Mouse (Mus musculus): Measurements from ENCODE around the gene Gm4201. TPM values are rescaled to one million over a fixed set of nuclear protein-coding genes. Genes with fewer than 3 reads are reported as not detected.
"Not testable (repeated sequence)": the region's sequence is repeated elsewhere in the genome, so short reads cannot be mapped to it uniquely, and the experiment has no call there.

The Gm4201 gene
- not detected in 2 replicates for polyA plus RNA-seq (2014; fragmentation: Nextera tagmentation; extraction: Ambion mirVana)

- H3K4me2 ChIP-seq (ENCODE audit: low read depth); H3K9ac ChIP-seq (ENCODE audit: low read length); H3K36me3 ChIP-seq (ENCODE audit: control insufficient read depth, insufficient read depth, low read length); H3K9me3 ChIP-seq (ENCODE audit: control insufficient read depth, low read length); H3K4me3 ChIP-seq (ENCODE audit: low read depth, low read length); ATAC-seq (ENCODE audit: insufficient read depth, low FRiP score, low TSS enrichment); H3K27me3 ChIP-seq (ENCODE audit: control insufficient read depth, insufficient read depth, low read length); H3K4me1 ChIP-seq (ENCODE audit: control insufficient read depth, insufficient read depth, low read length); H3K27ac ChIP-seq (ENCODE audit: low read depth, low read length); DNase-seq (ENCODE audit: low spot score): not testable (repeated sequence)
- no CpG with 5 or more reads among the region's 3 CpGs for WGBS
These were observed at the start of gene Gm4201 for GRCm38 (mm10) chr7:22565243-22565642. Gene Gm4201, minus strand, starts transcription at chr7:22565343.

GRCm38 (mm10) chr7:22588027-22588426 is 22.9 kb upstream of the Gm4201 start, which contains the start of gene Gm4565:
Gene Gm4565, minus strand, starts transcription at chr7:22588127.
- not testable (repeated sequence) for H3K4me1 ChIP-seq (ENCODE audit: control insufficient read depth, insufficient read depth, low read length); H3K4me3 ChIP-seq (ENCODE audit: low read depth, low read length); H3K4me2 ChIP-seq (ENCODE audit: low read depth); H3K36me3 ChIP-seq (ENCODE audit: control insufficient read depth, insufficient read depth, low read length); H3K9ac ChIP-seq (ENCODE audit: low read length); DNase-seq (ENCODE audit: low spot score); H3K27ac ChIP-seq (ENCODE audit: low read depth, low read length); ATAC-seq (ENCODE audit: insufficient read depth, low FRiP score, low TSS enrichment); H3K9me3 ChIP-seq (ENCODE audit: control insufficient read depth, low read length); H3K27me3 ChIP-seq (ENCODE audit: control insufficient read depth, insufficient read depth, low read length)
- 72% methylated on average over 2 of the region's 4 CpGs for WGBS

GRCm38 (mm10) chr7:22534787-22535186 is 30.4 kb downstream of the Gm4201 start, which contains the start of gene Gm8677:
Gene Gm8677, minus strand, starts transcription at chr7:22534887.
- ATAC-seq (ENCODE audit: insufficient read depth, low FRiP score, low TSS enrichment); DNase-seq (ENCODE audit: low spot score); H3K4me3 ChIP-seq (ENCODE audit: low read depth, low read length); H3K36me3 ChIP-seq (ENCODE audit: control insufficient read depth, insufficient read depth, low read length); H3K4me1 ChIP-seq (ENCODE audit: control insufficient read depth, insufficient read depth, low read length); H3K9ac ChIP-seq (ENCODE audit: low read length); H3K27me3 ChIP-seq (ENCODE audit: control insufficient read depth, insufficient read depth, low read length); H3K27ac ChIP-seq (ENCODE audit: low read depth, low read length); H3K4me2 ChIP-seq (ENCODE audit: low read depth); H3K9me3 ChIP-seq (ENCODE audit: control insufficient read depth, low read length): not testable (repeated sequence)
- WGBS, result no CpG with 5 or more reads among the region's 1 CpGs

GRCm38 (mm10) chr7:22522667-22523066 is 42.5 kb downstream of the Gm4201 start, which contains the start of gene Vmn1r152:
Gene Vmn1r152, plus strand, starts transcription at chr7:22522967.
- not testable (repeated sequence) for H3K27me3 ChIP-seq (ENCODE audit: control insufficient read depth, insufficient read depth, low read length); H3K4me3 ChIP-seq (ENCODE audit: low read depth, low read length); H3K4me2 ChIP-seq (ENCODE audit: low read depth); H3K27ac ChIP-seq (ENCODE audit: low read depth, low read length); H3K9me3 ChIP-seq (ENCODE audit: control insufficient read depth, low read length); ATAC-seq (ENCODE audit: insufficient read depth, low FRiP score, low TSS enrichment); H3K9ac ChIP-seq (ENCODE audit: low read length); H3K36me3 ChIP-seq (ENCODE audit: control insufficient read depth, insufficient read depth, low read length); DNase-seq (ENCODE audit: low spot score); H3K4me1 ChIP-seq (ENCODE audit: control insufficient read depth, insufficient read depth, low read length)
- WGBS, result no CpG with 5 or more reads among the region's 3 CpGs

Other genes starting within 250 kb of the Gm4201 start
- not detected in 2 replicates for gene Gm4187, start 235.6 kb downstream of the Gm4201 start, polyA plus RNA-seq (2014; fragmentation: Nextera tagmentation; extraction: Ambion mirVana)
- not detected in 2 replicates for gene Gm8660, start 194.3 kb downstream of the Gm4201 start, polyA plus RNA-seq (2014; fragmentation: Nextera tagmentation; extraction: Ambion mirVana)
- not detected in 2 replicates for gene Vmn1r148, start 151.8 kb downstream of the Gm4201 start, polyA plus RNA-seq (2014; fragmentation: Nextera tagmentation; extraction: Ambion mirVana)
- gene Vmn1r149, start 127.1 kb downstream of the Gm4201 start, polyA plus RNA-seq (2014; fragmentation: Nextera tagmentation; extraction: Ambion mirVana), result not detected in 2 replicates
- not detected in 2 replicates for gene Gm10665, start 101.3 kb downstream of the Gm4201 start, polyA plus RNA-seq (2014; fragmentation: Nextera tagmentation; extraction: Ambion mirVana)
- gene Vmn1r151, start 65.7 kb downstream of the Gm4201 start, polyA plus RNA-seq (2014; fragmentation: Nextera tagmentation; extraction: Ambion mirVana), result not detected in 2 replicates
- gene Vmn1r152, start 42.4 kb downstream of the Gm4201 start, polyA plus RNA-seq (2014; fragmentation: Nextera tagmentation; extraction: Ambion mirVana), result not detected in 2 replicates
- not detected in 2 replicates for gene Gm8677, start 30.5 kb downstream of the Gm4201 start, polyA plus RNA-seq (2014; fragmentation: Nextera tagmentation; extraction: Ambion mirVana)
- gene Gm4565, start 22.8 kb upstream of the Gm4201 start, polyA plus RNA-seq (2014; fragmentation: Nextera tagmentation; extraction: Ambion mirVana), result not detected in 2 replicates
- gene Vmn1r155, start 92.7 kb upstream of the Gm4201 start, polyA plus RNA-seq (2014; fragmentation: Nextera tagmentation; extraction: Ambion mirVana), result not detected in 2 replicates
- gene Gm8693, start 127.0 kb upstream of the Gm4201 start, polyA plus RNA-seq (2014; fragmentation: Nextera tagmentation; extraction: Ambion mirVana), result not detected in 2 replicates
- gene Gm4567, start 154.4 kb upstream of the Gm4201 start, polyA plus RNA-seq (2014; fragmentation: Nextera tagmentation; extraction: Ambion mirVana), result not detected in 2 replicates
- not detected in 2 replicates for gene Vmn1r157, start 196.4 kb upstream of the Gm4201 start, polyA plus RNA-seq (2014; fragmentation: Nextera tagmentation; extraction: Ambion mirVana)
- gene Vmn1r158, start 225.4 kb upstream of the Gm4201 start, polyA plus RNA-seq (2014; fragmentation: Nextera tagmentation; extraction: Ambion mirVana), result not detected in 2 replicates

All from neural tube, embryonic 11.5 days (tissue).